Mouse (Mus musculus) kidney, embryonic 14.5 days (tissue): ENCODE results near the gene C1qtnf1. TPM values are rescaled to one million over a fixed set of nuclear protein-coding genes. Genes with fewer than 3 reads are reported as not detected.
A peak's percentile ranks its signal among the peaks of the same experiment; 100 is the strongest.

Source experiments
- ATAC-seq: fragments of 200-750 bp; cut with Nextera tagmentation; 2 replicates; pipeline ENCODE4 v1.8.0; 2017; ENCODE audit warnings: moderate number of reproducible peaks, mild to moderate bottlenecking, moderate TSS enrichment, moderate library complexity; ENCODE audit not compliant: low FRiP score, low TSS enrichment
- H3K27ac ChIP-seq: fragments of 300-500 bp; sonication (generic); 2 replicates; pipeline ENCODE4 v1.5.1; 2014; ENCODE audit warnings: low read depth, mild to moderate bottlenecking, low read length, moderate library complexity, mixed read lengths
- H3K27me3 ChIP-seq: fragments of 300-500 bp; sonication (generic); 2 replicates; pipeline ENCODE4 v1.6.1; 2014; ENCODE audit warnings: mild to moderate bottlenecking, low read length; ENCODE audit not compliant: control insufficient read depth, insufficient read depth
- H3K36me3 ChIP-seq: fragments of 300-500 bp; sonication (generic); 2 replicates; pipeline ENCODE4 v1.6.1; 2014; ENCODE audit warnings: low read length, mixed read lengths; ENCODE audit not compliant: control insufficient read depth, insufficient read depth
- H3K4me1 ChIP-seq: fragments of 300-500 bp; sonication (generic); 2 replicates; pipeline ENCODE4 v1.6.1; 2014; ENCODE audit warnings: low read length, mixed read lengths; ENCODE audit not compliant: control insufficient read depth, insufficient read depth
- H3K4me2 ChIP-seq: fragments of 300-500 bp; sonication (generic); replicated peaks from 2 replicates; pipeline ENCODE4 v1.6.1; 2014; ENCODE audit warnings: low read depth, mild to moderate bottlenecking, low read length
- H3K4me3 ChIP-seq: fragments of 300-500 bp; sonication (generic); 2 replicates; pipeline ENCODE4 v1.5.1; 2014; ENCODE audit warnings: mild to moderate bottlenecking, low read length
- H3K9ac ChIP-seq: fragments of 300-500 bp; sonication (generic); 2 replicates; pipeline ENCODE4 v1.6.1; 2014; ENCODE audit warnings: low read depth, mild to moderate bottlenecking, low read length, moderate library complexity
- H3K9me3 ChIP-seq: fragments of 300-500 bp; sonication (generic); 2 replicates; pipeline ENCODE4 v1.6.1; 2016; ENCODE audit warnings: low read length; ENCODE audit not compliant: control insufficient read depth
- WGBS: fragments of 180-500 bp; shearing (Covaris S2); extraction: QIAGEN DNeasy Blood & Tissue Kit; methylation state at CpG from one replicate; pipeline ENCODE4 v1.1.7; 2014; 5-methylcytosine and 5-hydroxymethylcytosine counted together
- polyA plus RNA-seq: library from polyadenylated mRNA; unstranded; fragments of >200 nt; fragmentation: Nextera tagmentation; extraction: Ambion mirVana; gene quantifications from 2 replicates; pipeline ENCODE4 v1.2.1, GENCODE M21; 2014

Gene C1qtnf1
- polyA plus RNA-seq, 1 experiment from 2014 or later: 4.0 TPM

DNA sequence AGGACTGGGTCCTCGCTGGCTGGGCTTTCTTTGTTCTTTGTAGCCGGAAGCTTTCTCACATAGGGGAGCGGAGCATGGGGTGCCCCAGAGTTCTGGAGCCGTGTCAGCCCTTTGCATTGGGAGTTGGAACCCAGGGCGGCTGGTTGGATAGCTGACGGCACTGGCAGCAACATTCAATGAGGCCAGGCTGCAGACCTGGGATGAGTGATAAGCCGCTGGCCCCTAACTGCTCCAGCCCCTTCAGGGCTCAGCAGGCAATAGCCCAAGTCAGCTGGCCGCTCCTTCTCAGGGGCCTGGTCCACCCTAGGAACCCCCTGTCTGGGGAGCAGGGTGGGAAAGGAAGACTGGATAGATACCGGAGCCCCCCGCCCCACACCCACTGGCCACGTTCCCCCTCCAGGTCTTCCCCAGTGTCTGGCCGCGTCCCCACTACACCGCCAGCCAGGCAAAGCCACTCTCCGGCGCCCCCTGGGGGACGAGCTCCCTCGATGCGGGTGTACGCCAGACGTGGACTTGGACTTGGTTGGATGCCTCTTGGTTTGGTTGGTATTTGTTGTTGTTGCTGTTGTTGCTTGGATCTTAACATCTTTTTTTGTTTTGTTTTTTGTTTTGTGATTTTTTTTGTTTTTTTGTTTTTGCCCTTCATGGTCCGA, 62.7 kb downstream of the C1qtnf1 start:
- ATAC-seq: peak; percentile 41; the same call in 1 of the 2 replicates
- Histone ChIP-seq H3K36me3 (peaks cover 8% of the 10 kb centered on the region; the same call in 1 of the 2 replicates), H3K4me1 (peaks cover 9% of the 10 kb centered on the region; the same call in 1 of the 2 replicates), H3K27ac (no peak overlapping the region), H3K4me3 (no peak overlapping the region), H3K27me3 (no peaks in the 10 kb centered on the region), H3K9me3 (no peaks in the 10 kb centered on the region), H3K4me2 (0 out of 2 replicates have a peak overlapping the region, but pooled peaks have one; percentile 21), H3K9ac (no peak overlapping the region)
- 26% methylated on average over 22 of the region's 22 CpGs for WGBS

DNA sequence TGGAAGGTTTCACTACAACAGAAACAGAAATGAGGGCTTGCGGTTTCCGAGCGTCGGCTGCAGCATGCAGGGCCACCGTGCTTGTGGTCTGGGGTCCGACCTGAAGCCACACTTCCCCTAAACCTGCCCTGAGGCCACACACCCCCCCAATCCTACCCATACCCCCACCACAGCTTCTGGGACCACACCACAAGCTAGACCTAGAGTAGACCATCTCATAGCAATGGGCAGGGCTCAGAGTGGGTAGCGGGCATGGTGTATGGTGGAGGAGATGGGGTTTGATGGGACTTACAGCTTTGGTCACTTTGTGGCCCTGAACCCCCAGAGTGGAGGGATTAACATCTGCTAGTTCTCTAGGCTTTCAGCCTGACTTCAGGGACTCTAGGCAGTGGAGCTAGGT, 63.2 kb downstream of the C1qtnf1 start:
- peaks cover 13% of the 10 kb centered on the region for H3K4me1 ChIP-seq
- H3K9me3 ChIP-seq: no peaks in the 10 kb centered on the region
- no peak overlapping the region for H3K4me3 ChIP-seq
- no peaks in the 10 kb centered on the region for H3K27me3 ChIP-seq
- no peak overlapping the region for H3K4me2 ChIP-seq
- H3K9ac ChIP-seq: no peak overlapping the region
- no peak overlapping the region for H3K27ac ChIP-seq
- ATAC-seq: no peak
- 91% methylated on average over 7 of the region's 7 CpGs for WGBS
- H3K36me3 ChIP-seq: peaks cover 8% of the 10 kb centered on the region; the same call in 1 of the 2 replicates

DNA sequence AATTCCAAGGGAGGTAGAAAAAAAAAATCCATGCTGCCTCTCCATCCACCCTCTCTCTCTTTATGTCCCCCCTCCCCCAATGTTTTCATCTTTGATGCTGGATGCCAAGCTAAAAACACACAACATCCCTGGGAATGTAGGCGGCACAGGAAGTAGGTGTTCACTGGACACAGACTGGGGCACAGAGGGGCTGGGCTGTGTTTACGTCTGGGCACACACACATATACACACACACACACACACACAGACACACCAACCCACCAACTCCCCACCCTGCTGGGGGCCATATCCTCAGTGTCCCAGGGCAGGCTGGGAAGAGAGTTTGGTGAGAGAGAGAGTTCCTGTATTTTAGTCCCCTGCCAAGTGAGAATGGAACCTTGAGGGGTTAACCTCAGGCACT, 65.5 kb downstream of the C1qtnf1 start:
- 77% methylated on average over 2 of the region's 2 CpGs for WGBS
- Histone ChIP-seq H3K27me3 (no peaks in the 10 kb centered on the region), H3K9ac (no peak overlapping the region), H3K4me3 (no peak overlapping the region), H3K9me3 (no peaks in the 10 kb centered on the region), H3K27ac (no peak overlapping the region), H3K4me1 (peaks cover 16% of the 10 kb centered on the region), H3K36me3 (no peaks in the 10 kb centered on the region), H3K4me2 (no peak overlapping the region)
- no peak for ATAC-seq

DNA sequence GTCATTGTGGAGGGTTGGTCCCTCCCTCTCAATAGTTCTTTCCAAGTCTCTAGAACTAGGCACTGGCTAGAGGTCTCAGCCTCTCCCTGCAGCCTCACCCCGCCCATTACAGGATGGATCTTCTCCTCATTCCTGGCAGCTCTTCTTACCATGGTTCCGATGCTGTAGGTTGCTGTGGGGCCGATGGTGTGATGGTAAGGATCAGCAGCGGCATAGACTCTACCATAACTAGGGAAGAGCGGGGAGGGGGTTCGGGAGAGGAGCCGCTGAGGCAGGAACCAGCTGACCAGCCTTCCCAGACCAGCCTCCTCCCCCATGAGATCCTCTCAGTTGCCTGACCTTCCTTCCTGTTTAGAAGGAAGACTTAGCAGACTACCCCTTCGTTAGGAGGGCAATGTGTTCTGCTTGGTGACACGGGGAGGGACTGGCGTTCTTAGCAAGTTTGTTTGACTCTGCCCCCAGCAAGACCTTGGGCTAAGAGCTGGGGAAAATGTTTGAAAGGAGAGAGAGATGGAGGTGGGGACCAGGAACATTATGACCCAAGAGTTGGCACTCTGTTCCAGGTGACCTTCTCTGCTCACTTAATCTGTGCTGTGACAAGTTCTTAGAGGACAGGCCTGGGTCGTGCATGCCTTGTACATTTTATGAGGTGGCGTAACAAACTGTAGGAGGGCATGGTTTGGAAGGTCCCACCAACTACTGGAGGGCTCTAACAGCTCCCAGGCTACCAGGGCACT, 66.2 kb downstream of the C1qtnf1 start:
- 63% methylated on average over 12 of the region's 12 CpGs for WGBS
- H3K27ac ChIP-seq: no peak overlapping the region
- H3K4me1 ChIP-seq: peaks cover 16% of the 10 kb centered on the region
- no peaks in the 10 kb centered on the region for H3K36me3 ChIP-seq
- no peak overlapping the region for H3K4me2 ChIP-seq
- H3K9me3 ChIP-seq: no peaks in the 10 kb centered on the region
- H3K27me3 ChIP-seq: no peaks in the 10 kb centered on the region
- no peak for ATAC-seq
- H3K4me3 ChIP-seq: no peak overlapping the region
- no peak overlapping the region for H3K9ac ChIP-seq

DNA sequence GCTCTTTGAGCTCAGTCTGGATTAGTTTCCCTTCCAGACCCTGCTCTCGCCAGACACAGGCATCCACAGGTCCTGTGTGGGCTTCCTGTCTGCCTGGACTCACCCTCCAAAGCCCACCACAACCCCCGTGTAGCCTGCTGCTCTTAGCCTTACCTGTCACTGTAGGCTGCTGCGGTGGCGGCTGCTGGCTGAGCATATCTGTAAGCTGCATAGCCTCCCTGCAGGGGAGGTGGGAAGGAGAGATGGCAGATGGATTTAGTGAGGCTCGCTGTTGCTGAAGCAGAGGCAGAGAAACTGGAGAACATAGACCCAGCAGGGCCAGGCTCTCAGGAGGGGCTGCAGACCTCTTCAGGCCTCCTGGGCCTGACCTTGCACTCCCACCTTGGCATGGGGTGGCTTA, 67.1 kb downstream of the C1qtnf1 start:
- peaks cover 16% of the 10 kb centered on the region for H3K4me1 ChIP-seq
- no peaks in the 10 kb centered on the region for H3K36me3 ChIP-seq
- H3K27me3 ChIP-seq: no peaks in the 10 kb centered on the region
- no peak overlapping the region for H3K4me2 ChIP-seq
- 27% methylated on average over 5 of the region's 5 CpGs for WGBS
- H3K4me3 ChIP-seq: no peak overlapping the region
- no peak overlapping the region for H3K27ac ChIP-seq
- no peaks in the 10 kb centered on the region for H3K9me3 ChIP-seq
- no peak overlapping the region for H3K9ac ChIP-seq
- ATAC-seq: no peak

DNA sequence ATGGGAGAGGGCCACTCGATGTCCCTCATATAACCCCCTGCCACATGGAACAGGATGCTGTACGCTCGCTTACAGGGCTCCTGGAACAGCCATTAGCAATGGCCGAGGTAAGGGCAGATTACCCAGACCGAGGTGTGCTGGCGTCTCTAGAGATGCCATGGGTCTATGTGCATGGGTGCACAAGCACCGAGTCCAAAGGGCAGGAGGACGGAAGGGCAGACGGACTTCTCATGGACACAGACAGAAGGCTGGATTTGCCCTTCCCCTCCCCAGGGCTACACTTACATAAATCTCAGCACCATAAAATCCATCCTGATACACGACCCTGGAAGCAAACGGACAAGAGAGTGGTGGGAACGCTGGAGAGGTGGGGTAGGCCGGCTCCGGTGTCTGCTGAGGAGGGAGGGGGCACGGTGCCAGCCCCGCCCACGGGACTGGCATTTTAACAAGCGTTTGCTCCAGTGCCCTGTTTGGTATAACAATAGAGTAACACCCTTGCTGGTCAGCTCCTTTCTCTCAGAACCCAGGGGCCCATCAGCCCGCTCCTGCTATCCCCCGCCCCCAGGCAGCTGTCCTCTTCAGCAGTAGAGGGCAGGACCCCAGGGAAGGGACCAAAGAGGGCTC, 68.2 kb downstream of the C1qtnf1 start:
- peaks cover 10% of the 10 kb centered on the region for H3K4me1 ChIP-seq
- 0 out of 2 replicates have a peak overlapping the region, but pooled peaks have one; percentile 7 for H3K9ac ChIP-seq
- H3K4me2 ChIP-seq: no peak overlapping the region; the same call in 1 of the 2 replicates
- no peaks in the 10 kb centered on the region for H3K9me3 ChIP-seq
- no peaks in the 10 kb centered on the region for H3K27me3 ChIP-seq
- ATAC-seq: no peak
- H3K36me3 ChIP-seq: no peaks in the 10 kb centered on the region
- no peak overlapping the region for H3K27ac ChIP-seq
- 22% methylated on average over 20 of the region's 20 CpGs for WGBS
- no peak overlapping the region for H3K4me3 ChIP-seq

Other genes starting within 250 kb of the C1qtnf1 start
- 11.4 and 12.4 TPM in 2 replicates for gene Cyth1, start 179.6 kb upstream of the C1qtnf1 start, polyA plus RNA-seq
- gene Usp36, start 138.0 kb upstream of the C1qtnf1 start, polyA plus RNA-seq: 12.2 and 18.1 TPM in 2 replicates
- 0.41 and 0.42 TPM in 2 replicates for gene Cep295nl, start 85.7 kb upstream of the C1qtnf1 start, polyA plus RNA-seq
- 58.7 and 102 TPM in 2 replicates for gene Timp2, start 72.5 kb upstream of the C1qtnf1 start, polyA plus RNA-seq
- 11.8 and 13.0 TPM in 2 replicates for gene Lgals3bp, start 26.1 kb upstream of the C1qtnf1 start, polyA plus RNA-seq
- 19.0 and 24.1 TPM in 2 replicates for gene Cant1, start 9.1 kb upstream of the C1qtnf1 start, polyA plus RNA-seq
- 3.9 and 9.7 TPM in 2 replicates for gene Engase, start 48.6 kb downstream of the C1qtnf1 start, polyA plus RNA-seq